Mouse (Mus musculus) MN1 (cell line): ENCODE results near the gene Ctnnd2.

Source experiments
- DNase-seq: peaks from one replicate; pipeline ENCODE4 v3.0.0-alpha.2; 2016; ENCODE audit warnings: low spot score

Ctnnd2 gene

GRCm38 (mm10) chr15:30647679-30648311, 475.4 kb downstream of the Ctnnd2 start:
- DNase-seq: no peak

DNA sequence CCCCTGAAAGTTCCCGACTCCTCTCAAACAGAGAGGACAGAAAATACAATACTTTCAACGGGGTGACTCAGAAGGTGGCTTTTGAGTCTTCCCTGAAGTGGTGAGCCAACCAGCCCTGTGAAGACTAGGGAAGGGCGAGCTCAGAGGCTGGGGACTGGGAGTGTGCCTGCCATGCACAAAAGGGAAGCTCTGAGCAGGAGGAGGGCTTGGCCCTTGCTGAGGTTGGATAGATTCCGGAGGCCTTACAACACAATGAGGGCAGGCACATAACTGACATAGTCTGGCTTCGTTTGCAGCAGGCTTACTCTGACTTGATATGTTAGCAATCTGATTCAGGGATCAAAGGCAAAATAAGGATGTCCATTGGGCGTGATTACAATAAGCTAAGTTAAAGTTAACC, 477.6 kb downstream of the Ctnnd2 start:
- no peak for DNase-seq

GRCm38 (mm10) chr15:30655433-30655832, 483.0 kb downstream of the Ctnnd2 start:
- DNase-seq: no peak

GRCm38 (mm10) chr15:30657588-30657987, 485.2 kb downstream of the Ctnnd2 start:
- DNase-seq: no peak

- no peak for DNase-seq
Observed at GRCm38 (mm10) chr15:30660539-30661149, 488.3 kb downstream of the Ctnnd2 start.

GRCm38 (mm10) chr15:30661689-30662422, 489.5 kb downstream of the Ctnnd2 start:
- DNase-seq: no peak

DNA sequence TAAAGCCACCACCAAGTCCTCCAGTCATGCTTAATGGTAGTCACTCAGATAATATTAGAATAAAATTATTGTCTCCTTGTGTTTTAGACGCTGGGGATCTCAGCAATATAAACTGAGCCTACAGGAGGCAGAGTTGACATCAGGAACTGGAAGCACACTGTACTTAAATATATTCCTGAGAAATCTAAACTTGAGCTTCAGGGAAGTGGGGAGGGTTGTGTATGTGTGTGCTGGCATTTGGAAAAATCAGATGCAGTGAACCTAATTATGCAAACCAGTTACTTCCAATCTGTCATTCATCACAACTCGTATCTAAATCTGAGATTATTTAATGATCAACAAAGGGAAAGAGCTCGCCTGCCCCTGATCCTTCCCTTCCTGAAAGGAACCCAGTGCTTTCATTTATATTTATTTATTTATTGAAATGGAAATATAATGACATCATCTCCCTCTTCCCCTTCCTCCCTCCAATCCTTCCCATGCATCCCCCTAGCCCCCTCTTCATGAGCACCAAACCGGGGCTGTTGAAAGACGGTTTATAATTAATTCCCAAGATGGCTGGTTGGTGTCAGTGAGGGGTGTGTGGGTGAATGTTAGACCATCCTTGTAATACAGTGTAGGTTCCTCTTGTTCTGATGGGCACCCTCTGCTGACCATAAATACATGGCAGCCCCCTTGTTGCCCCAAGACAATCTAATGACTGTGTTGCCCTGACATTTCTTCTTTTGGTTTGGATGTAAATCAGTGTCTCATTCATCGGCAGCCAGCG, 495.6 kb downstream of the Ctnnd2 start:
- no peak for DNase-seq

- no peak for DNase-seq
Observed at GRCm38 (mm10) chr15:30681939-30682338, 509.5 kb downstream of the Ctnnd2 start.

DNA sequence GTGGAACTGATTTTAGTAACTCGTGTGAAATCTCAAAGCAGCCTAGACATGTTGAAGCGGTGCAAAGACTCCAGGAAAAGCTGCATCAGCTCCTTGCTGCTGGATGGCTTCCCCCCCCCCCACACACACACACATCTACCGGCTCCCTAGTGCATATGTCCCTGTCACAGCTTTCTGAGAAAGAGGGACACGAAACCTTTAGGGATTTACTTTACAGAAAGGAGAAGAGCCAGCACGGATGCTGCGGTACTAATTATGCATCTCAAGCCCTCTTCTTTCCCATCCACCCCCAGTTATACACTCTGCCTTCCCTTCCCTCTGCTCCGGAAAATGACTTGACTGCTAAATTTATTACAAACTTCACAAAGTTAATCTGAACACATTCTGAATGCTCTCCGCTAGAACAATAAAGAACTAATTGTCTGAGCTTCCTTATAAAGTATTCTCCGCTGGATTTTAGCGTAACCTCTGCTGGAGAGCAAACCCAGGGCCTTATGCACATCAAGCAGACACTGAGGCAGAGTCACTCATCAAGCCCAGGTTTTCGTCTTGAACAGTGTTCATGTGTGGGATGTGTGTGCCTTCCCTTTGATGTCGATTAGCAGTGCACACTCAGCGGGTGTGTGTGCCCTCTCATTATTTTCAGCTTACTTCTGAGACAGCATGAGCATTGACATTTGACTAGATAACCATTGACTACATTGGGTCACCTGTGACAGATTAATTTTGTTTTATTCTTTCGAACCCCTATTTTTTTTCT, 510.1 kb downstream of the Ctnnd2 start:
- DNase-seq: no peak

DNA sequence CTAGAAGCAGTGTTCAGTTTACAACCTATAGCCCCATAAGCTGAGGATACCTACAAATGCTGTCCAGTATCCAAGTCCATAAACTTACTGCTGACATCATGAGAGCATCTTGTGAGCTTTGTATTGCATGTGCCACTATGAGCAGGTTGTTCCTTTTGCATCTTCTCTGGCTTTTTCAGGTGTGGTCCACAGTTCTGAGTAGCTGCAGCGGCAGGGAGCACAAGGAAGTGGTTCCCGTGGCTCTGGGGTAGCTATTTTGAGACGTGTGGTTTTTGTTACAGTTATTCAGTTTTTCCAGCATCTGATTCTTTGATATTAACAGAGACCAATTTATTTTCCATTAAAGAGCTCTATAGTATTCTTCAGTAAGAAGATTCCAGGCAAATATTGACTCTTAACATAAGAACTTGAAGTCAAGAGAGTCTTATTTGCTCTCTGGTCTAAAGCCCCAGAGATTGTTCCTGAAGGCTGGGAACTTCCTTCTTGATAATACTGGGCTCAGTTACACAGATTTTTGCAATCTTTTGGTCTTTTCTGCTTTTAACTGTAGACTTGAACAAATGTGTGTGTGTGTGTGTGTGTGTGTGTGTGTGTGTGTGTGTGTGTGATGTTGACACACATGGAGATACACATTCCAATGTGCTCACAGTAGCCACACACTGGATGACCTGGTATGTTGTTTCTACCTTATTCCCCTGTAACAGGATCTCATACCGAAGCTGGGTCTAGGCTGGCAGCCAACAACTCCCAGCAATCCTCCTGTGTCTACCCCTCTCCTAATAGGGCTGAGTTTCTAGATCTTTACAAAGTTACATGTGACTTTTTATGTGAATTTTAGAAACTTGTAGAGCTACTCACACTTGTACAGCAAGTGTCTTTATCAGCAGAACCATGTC, 514.1 kb downstream of the Ctnnd2 start:
- DNase-seq: no peak

DNA sequence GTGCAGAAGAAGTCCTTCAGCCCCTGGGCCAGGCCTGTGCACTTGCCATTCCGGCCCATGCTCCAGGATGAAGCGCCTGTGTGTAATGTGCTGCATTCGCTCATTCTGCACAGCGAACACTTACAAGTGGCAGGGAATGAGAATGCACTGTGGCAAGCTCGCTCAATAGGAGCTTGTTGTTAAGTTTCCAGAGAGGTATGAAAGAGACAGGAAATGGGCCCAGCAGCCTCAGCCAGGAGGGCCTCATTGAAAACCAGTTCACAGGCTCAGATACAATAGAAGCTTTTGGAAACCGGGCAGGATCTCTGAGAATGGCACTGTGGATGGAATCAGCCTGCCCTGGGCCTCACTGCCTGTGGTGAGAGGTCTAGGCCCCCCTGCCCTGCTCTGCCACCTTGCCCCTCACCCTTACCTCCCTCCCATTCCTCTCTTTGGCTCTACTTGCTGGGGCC, 521.4 kb downstream of the Ctnnd2 start:
- DNase-seq: no peak

DNA sequence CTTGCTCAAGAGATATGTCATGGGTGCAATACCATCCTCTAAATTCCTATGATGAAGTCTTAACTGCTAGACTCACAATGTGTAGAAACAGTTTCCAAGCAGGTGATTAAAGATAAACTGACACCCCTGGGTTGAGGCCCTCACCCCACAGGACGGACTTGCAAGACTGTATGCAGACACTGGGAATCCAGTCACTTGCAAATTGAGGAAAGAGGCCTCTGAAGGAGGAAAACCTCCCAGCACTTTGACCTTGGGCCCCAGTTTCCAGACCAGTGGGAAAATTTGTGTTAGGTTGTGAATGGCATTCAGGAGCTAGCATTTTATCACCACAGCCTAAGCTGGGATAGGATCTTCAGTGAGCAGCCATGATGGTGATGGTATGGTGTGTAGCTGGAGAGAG, 521.9 kb downstream of the Ctnnd2 start:
- no peak for DNase-seq

- no peak for DNase-seq
Observed at GRCm38 (mm10) chr15:30695859-30696258, 523.5 kb downstream of the Ctnnd2 start.

DNA sequence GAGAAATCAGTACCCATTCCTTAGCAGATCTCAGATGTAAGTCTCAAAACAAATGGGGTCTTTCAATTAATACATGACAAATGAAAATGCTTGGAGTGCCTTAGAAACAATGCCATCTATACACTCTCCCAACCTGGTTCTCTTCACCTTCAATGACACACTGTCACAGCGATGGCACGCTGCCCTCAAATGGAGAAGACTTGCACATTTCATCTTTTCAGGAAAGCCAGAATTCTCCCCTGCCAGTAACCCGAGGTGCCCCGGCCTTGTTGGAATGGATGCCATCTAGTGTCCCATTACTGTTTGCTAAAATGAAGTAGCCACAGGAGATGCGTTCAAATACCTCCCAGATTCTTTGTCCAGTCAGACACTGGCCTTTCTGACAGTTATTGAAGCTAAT, 525.0 kb downstream of the Ctnnd2 start:
- DNase-seq: no peak

DNA sequence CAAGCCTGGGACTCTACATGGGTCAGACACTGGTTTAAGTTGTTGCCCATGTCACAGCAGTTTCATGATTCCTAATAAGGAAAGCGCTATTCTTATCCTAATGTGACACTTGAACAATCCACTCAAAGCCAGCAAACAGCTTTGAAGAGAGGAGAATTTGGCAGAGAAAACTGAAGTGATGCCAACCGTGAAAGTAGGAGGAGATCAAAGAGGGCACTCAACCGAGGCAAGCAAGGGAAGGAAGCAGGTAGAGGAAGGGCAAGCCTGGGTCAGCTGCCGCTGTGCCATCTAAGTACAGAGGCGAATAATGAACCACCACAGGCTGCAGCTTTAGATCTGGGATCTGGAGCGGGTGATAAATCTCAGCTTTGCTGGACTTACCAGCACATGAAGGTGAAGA, 528.4 kb downstream of the Ctnnd2 start:
- DNase-seq: no peak

DNA sequence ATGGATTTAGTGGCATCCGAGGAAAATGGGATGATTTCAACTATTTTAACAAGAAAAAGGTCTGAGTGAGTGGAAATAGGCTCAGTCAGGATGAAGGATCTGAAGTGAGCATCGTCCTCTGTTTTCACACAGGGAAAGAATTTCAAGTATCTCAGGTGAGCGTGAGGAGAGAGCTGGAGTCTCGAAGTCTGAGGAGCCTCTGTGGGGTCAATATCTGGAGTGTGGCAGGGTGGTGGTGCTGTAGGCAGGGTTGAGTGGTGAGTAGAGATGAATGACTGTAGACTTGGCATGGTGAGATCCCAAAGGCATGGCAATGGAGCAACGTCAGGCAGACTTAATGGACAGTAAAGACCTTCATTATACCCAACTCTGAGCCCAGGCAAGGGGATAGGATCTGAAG, 529.2 kb downstream of the Ctnnd2 start:
- DNase-seq: no peak

DNA sequence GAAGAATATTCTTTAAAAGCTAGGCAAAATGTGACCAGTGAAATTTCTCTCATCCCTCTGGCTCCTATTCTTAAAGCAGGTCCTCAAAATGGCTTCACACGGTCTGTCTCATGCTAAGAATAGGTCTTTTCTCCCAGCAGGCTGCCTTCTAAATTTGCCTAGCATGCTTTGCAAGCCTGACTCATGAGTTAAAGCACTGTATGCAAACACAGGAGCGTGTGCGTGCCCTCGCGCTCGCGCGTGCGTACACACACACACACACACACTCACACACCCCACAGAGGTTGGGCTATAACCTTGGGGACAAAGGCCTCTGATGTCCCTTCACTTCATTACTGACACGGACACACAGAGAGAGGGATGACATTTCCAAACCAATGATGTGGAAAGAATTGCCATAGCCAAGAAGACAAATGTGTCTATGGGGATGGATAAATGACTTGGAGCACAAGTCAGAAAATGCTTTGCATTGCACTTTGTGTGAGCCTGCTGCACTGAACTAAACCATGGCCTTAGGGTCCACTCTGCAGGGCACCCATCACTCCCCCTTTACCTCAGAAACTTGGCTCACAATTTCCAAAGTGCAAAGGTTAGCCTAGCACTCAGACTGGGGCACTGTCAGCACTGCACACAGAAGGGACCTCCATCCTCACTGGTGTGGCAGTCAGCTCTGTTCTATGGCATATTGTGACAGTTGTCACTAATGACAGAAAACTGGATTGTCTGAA, 536.8 kb downstream of the Ctnnd2 start:
- DNase-seq: no peak

- DNase-seq: no peak
Observed at GRCm38 (mm10) chr15:30709754-30710105, 537.3 kb downstream of the Ctnnd2 start.

- DNase-seq: no peak
Observed at GRCm38 (mm10) chr15:30714823-30715222, 542.4 kb downstream of the Ctnnd2 start.

DNA sequence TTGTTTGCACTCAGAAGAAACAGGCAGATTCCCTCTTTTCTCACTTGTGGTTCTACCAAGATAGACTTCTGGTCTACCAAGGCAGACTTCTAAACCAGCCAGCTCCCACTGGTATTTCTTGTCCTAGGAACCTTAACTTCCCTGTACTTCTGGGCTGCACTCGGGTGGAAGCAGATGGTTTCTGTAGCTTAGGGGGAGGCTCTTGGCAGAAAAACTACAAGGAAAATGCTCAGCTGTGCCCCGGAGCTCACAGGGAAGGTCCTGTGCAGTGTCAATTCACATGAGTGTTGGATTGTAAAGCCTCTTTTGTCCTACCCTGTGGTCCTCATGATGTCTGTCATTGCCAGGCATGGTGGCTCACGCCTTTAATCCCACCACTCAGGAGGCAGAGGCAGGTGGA, 546.4 kb downstream of the Ctnnd2 start:
- no peak for DNase-seq
